Comparison of ENCODE assay signal across 8 mouse cellular contexts in genomic region chr13:62382952-62383351, GRCm38 (mm10). TPM values are rescaled to one million over a fixed set of nuclear protein-coding genes. Genes with fewer than 3 reads are reported as not detected.
DNase-seq lines count a peak whose midpoint lies in the region; ATAC-seq and TF ChIP-seq lines count a peak whose summit lies in the region.
"Not testable (repeated sequence)": the region's sequence is repeated elsewhere in the genome, so short reads cannot be mapped to it uniquely, and the experiment has no call there.

TSS of gene Gm3604 (minus strand) at chr13:62383177.

- not testable (repeated sequence) for H3K4me1 ChIP-seq in embryonic facial prominence, embryonic 14.5 days (ENCODE audit: control insufficient read depth, insufficient read depth, low read length); kidney, adult 2 months (ENCODE audit: control insufficient read depth, insufficient read depth, low read length)

- peak within 1 kb of the TSS; percentile 40 for H3K4me3 ChIP-seq in embryonic facial prominence, embryonic 14.5 days (ENCODE audit: low read depth, low read length)
- H3K4me3 ChIP-seq in kidney, adult 2 months (ENCODE audit: insufficient read depth, low read depth, low read length), result peak within 1 kb of the TSS; percentile 86

- intact Hi-C loops in left cerebral cortex, postnatal 4 days (cut with DNase I), result not testable (repeated sequence)

- not testable (repeated sequence) for H3K36me3 ChIP-seq in embryonic facial prominence, embryonic 14.5 days (ENCODE audit: control insufficient read depth, insufficient read depth, low read length); kidney, adult 2 months (ENCODE audit: control insufficient read depth, insufficient read depth, low read length)

- ATAC-seq in embryonic facial prominence, embryonic 14.5 days (ENCODE audit: low read depth), result not testable (repeated sequence)
- peak; percentile 78 for ATAC-seq in megakaryocyte-erythroid progenitor cell, adult 5-6 weeks (replicated peaks; ENCODE audit: low FRiP score, low TSS enrichment, poor library complexity, severe bottlenecking)

- not testable (repeated sequence) for TF ChIP-seq CTCF in kidney, adult 2 months (conservative IDR thresholded peaks at IDR 0.05; ENCODE audit: insufficient read depth, insufficient read length, low read depth, low read length)

- TF ChIP-seq POLR2A in kidney, adult 2 months (IDR thresholded peaks at IDR 0.05; ENCODE audit: low read depth, low read length), result not testable (repeated sequence)

- H3K9me3 ChIP-seq in embryonic facial prominence, embryonic 14.5 days (ENCODE audit: control insufficient read depth, low read length), result not testable (repeated sequence)

- H3K9ac ChIP-seq in embryonic facial prominence, embryonic 14.5 days (ENCODE audit: low read depth, low read length), result peak within 1 kb of the TSS; percentile 54

- H3K27ac ChIP-seq in embryonic facial prominence, embryonic 14.5 days (replicated peaks; ENCODE audit: low read depth, low read length); kidney, adult 2 months (ENCODE audit: insufficient read depth, low read depth, low read length): not testable (repeated sequence)

- 5% methylated on average over 13 of the region's 13 CpGs for WGBS in embryonic facial prominence, embryonic 14.5 days
- WGBS in kidney, adult 2 months, result 7% methylated on average over 13 of the region's 13 CpGs

- peak; percentile 71 for DNase-seq in adrenal gland, postnatal 10 days
- peak; percentile 60 for DNase-seq in embryonic facial prominence, embryonic 14.5 days (ENCODE audit: low spot score)
- DNase-seq in heart, adult 9 months (ENCODE audit: low spot score in 2 of 2), result peak; percentile 50 to 60
- peak; percentile 70 for DNase-seq in kidney, adult 2 months
- peak; percentile 6 for DNase-seq in left cerebral cortex, postnatal 4 days
- peak; percentile 25 for DNase-seq in right cerebral cortex, postnatal 25 days
- DNase-seq in urinary bladder, postnatal 36 days (ENCODE audit: low spot score in 2 of 2), result peak; percentile 53 to 63

- H3K27me3 ChIP-seq in embryonic facial prominence, embryonic 14.5 days (replicated peaks; ENCODE audit: control insufficient read depth, insufficient read depth, low read length); kidney, adult 2 months (replicated peaks; ENCODE audit: control insufficient read depth, insufficient read depth, low read length): not testable (repeated sequence)

- H3K4me2 ChIP-seq in embryonic facial prominence, embryonic 14.5 days (ENCODE audit: low read depth, low read length), result peak within 1 kb of the TSS; percentile 34

RNA-seq across cellular contexts. Expression of gene Gm3604, which starts in this region (rescaled TPM):
- 1 to 10 TPM in 1 of 2 experiments, under 1 TPM in 1; 0.99 to 1.8 TPM for total RNA-seq in adrenal gland, postnatal 10 days (2021)
- 4.0 and 4.8 TPM in 2 replicates for polyA plus RNA-seq in embryonic facial prominence, embryonic 14.5 days (2014; fragmentation: Nextera tagmentation; extraction: Ambion mirVana)
- 0.18 and 0.33 TPM in 2 replicates for polyA plus RNA-seq in kidney, adult 2 months (2012; rRNA removed)
- 1 to 10 TPM in 1 of 2 experiments, under 1 TPM in 1; 0.87 to 1.1 TPM for total RNA-seq in left cerebral cortex, postnatal 4 days (2021)
- 7.0 and 8.7 TPM in 2 replicates for total RNA-seq in megakaryocyte-erythroid progenitor cell, adult 5-6 weeks (2014; fragmentation: Nextera tagmentation)
- total RNA-seq in megakaryocyte-erythroid progenitor cell, adult 5-6 weeks (2017), result 8.0 and 16.1 TPM in 2 replicates

Comparison
In these comparisons a context has a peak if more than half of its experiments do, and no peak if none do; other contexts are left out.
1. Peak in DNase-seq and H3K4me3 ChIP-seq in kidney, adult 2 months; RNA of the gene not detected or under 1 TPM.
2. DNase-seq: peak in every context shown above with its lines; median percentile 71 in adrenal gland, postnatal 10 days; 70 in kidney, adult 2 months; 60 in embryonic facial prominence, embryonic 14.5 days; 58 in urinary bladder, postnatal 36 days; 55 in heart, adult 9 months; 25 in right cerebral cortex, postnatal 25 days; 6 in left cerebral cortex, postnatal 4 days.